Mouse (Mus musculus): ENCODE measurements around the gene Mapre3. TPM values are rescaled to one million over a fixed set of nuclear protein-coding genes. Genes with fewer than 3 reads are reported as not detected.

The Mapre3 gene
- total RNA-seq, 2 experiments from 2014 or later = 43.3 to 47.1 TPM

GRCm38 (mm10) chr5:30915456-30915855 is 101.0 kb downstream of the Mapre3 start:
- DNase-seq (ENCODE audit: low spot score in 2 of 2) = no peak

Other genes starting within 250 kb of the Mapre3 start
- gene Kcnk3, start 226.5 kb upstream of the Mapre3 start, total RNA-seq (2021) = 100 to 1,000 TPM; 684 to 719 TPM
- gene Slc35f6, start 166.7 kb upstream of the Mapre3 start, total RNA-seq (2021) = 10 to 100 TPM; 33.5 to 33.7 TPM
- gene Cenpa, start 147.9 kb upstream of the Mapre3 start, total RNA-seq (2021) = 10 to 100 TPM; 61.3 to 62.0 TPM
- gene Dpysl5, start 103.1 kb upstream of the Mapre3 start, total RNA-seq (2021) = 10 to 100 TPM; 10.8 to 16.0 TPM
- 10 to 100 TPM; 61.2 to 63.4 TPM for gene Tmem214, start 53.4 kb downstream of the Mapre3 start, total RNA-seq (2021)
- gene Agbl5, start 74.1 kb downstream of the Mapre3 start, total RNA-seq (2021) = 10 to 100 TPM; 26.8 to 30.6 TPM
- gene Ost4, start 93.1 kb downstream of the Mapre3 start, total RNA-seq (2021) = 100 to 1,000 TPM; 196 to 201 TPM
- 100 to 1,000 TPM; 100 to 114 TPM for gene Emilin1, start 98.8 kb downstream of the Mapre3 start, total RNA-seq (2021)
- 10 to 100 TPM; 57.2 to 64.8 TPM for gene Khk, start 106.8 kb downstream of the Mapre3 start, total RNA-seq (2021)
- 1 to 10 TPM; 3.5 to 6.0 TPM for gene Cgref1, start 130.9 kb downstream of the Mapre3 start, total RNA-seq (2021)
- gene Preb, start 145.7 kb downstream of the Mapre3 start, total RNA-seq (2021) = 100 to 1,000 TPM; 131 to 135 TPM
- gene Tcf23, start 154.0 kb downstream of the Mapre3 start, total RNA-seq (2021) = under 1 TPM; 0.81 to 0.85 TPM
- gene Atraid, start 233.7 kb downstream of the Mapre3 start, total RNA-seq (2021) = 100 to 1,000 TPM; 109 to 115 TPM
- 10 to 100 TPM; 18.8 to 20.9 TPM for gene Slc5a6, start 234.3 kb downstream of the Mapre3 start, total RNA-seq (2021)
- 10 to 100 TPM; 33.0 to 40.2 TPM for gene Cad, start 240.1 kb downstream of the Mapre3 start, total RNA-seq (2021)